Mouse (Mus musculus): ENCODE data around the gene Gm43064.

Gene Gm43064

DNA sequence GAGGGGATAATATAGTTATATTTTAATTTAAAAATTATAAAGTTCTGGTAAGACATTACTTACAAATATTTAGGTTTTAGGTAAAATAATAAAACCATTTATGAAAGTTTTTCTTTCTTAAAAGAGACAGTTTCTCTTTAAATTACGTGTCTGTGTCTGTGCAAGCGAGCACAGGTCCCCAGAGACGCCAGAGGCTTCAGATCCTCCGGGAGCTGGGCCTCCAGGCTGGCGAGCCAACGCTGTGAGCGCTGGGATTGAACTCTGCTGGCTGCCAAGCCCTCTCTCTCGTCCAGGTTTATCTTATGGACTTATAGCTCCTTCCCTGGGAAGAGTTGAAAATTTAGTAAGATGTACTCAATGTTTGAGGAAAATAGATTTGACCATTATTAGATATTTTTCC is 44.4 kb downstream of the Gm43064 start:
- no peak for DNase-seq (ENCODE audit: low read depth, low spot score)

DNA sequence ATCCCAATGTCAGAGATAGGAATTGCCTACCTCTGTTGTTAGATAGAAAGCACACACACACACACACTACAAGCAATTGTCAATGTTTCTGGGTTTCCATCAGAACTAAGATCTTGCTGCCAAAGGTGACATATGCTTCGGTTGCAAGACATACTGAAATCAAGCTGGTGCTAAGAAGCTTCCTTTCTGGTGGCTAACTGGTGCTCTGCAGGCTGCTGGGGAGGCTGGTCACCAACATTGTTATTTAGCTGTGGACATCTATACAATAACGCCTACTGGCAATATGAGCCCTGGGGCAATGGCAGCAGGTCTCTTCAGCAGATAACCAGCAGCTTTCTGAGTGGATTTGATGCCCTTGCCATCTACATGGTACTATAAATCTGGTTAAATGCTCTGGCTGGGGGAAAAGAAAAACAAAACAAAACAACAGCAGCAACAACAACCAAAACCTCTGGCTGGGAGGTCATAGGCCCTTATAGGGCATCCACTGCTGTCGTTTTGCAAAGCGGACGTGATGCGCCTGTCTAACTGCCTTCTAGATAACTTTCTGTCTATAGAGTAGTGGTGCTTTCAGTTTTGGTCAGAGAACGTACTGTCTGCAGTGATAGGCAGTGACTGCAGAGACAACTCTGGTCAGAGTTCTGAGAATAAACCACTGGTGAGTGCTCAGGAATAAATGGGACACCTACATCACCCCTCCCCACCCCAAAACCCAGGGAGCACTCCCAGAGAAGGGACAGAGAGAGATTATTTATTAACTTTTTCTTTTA is 47.8 kb downstream of the Gm43064 start:
- no peak for DNase-seq (ENCODE audit: low read depth, low spot score)

DNA sequence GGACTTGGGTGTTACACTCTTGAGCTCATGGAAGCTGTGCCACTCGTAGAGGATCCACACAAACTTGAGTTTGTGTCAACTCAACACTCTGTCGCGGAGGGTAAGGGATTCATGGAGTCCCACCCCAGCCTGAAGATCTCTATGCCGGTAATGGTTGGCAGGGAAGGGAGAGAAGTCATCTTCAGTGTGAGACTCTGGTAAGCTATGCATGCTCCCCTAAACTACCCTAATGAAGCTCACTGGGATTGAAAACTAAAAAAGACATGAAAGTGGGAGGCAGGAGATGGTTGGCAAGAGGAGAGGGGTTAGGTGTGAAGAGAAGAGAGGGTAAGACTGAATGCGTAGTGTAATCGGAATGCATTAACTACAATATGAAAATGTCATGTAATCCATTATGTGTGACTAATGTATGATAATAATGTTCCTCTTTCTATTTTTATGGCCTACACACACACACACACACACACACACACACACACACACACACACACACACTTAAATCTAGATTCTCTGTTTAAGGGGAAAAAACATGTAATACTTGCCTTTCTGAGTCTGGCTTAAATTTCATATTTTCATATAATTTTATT is 48.7 kb downstream of the Gm43064 start:
- no peak for DNase-seq (ENCODE audit: low read depth, low spot score)

DNA sequence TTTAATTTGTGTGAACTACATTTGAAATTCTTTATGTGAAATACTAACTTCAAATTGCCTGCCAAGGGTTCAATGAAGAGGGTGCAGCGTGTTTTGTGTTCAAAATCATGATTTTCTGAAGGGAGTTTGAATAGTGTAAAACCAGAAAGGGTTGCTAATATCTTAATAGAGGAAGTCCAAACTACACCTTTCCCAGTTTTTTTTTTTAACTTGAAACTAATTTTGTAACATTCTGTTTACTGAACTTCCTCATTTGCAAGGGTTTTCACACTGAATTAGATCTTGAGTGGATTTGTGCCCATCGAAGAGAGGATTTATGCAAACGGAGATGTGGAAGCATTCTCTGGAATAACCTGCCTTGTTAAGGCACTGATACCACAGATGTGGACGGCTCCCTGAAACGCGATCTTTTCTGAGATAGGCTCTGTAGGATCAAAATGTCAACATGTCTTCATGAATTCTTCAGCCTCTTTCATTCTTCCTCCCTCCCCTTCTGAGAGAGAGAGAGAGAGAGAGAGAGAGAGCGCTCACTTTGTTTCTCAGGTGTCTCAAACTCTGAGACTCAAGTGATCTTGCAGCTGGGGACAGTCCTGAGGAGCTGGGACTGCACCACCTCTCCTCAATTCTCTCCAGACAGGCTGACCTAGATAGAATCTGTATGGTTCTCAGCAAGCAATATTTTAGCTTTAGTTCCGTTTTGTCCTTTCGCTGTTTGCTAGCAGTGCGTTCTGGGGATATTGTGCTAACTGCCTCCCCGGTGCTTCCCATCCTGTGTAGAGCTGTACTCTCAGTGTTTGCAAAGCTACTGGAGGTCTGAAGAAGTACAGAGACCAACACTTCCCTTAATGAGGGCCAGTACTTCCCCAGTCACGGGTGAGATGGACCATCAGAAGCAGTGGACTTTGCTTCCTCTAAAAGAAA is 49.8 kb downstream of the Gm43064 start, which contains the start of gene Ptpn22:
TSS of gene Ptpn22 (plus strand) at position 915 of the 921 bp plus-strand sequence.
- DNase-seq (ENCODE audit: low read depth, low spot score) = no peak

DNA sequence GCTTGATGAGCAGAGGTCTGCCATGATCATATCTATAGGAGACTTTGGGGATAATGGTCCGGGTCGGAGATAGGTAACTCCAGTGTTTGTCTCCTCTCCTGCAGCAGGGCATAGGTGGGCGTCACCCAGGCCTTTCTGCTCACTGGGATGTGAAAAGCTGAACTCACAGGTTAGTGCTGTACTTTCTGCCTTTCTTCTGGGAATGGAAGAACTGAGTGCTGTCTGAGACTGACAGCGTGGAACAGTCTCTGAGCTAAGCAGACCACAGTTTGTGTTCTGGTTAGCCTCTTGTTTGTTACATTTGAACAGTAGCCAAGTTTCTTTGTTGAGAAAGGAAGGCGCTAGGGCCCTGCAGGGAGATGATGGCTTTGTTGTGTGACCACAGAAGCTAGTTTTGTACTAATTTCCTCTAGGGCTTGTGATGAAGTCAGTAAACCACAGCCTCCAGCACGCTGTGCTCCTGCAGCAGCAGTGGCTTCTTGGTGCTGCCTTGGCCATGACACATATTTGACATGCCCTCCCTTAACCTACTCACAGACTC is 50.5 kb downstream of the Gm43064 start:
- no peak for DNase-seq (ENCODE audit: low read depth, low spot score)

DNA sequence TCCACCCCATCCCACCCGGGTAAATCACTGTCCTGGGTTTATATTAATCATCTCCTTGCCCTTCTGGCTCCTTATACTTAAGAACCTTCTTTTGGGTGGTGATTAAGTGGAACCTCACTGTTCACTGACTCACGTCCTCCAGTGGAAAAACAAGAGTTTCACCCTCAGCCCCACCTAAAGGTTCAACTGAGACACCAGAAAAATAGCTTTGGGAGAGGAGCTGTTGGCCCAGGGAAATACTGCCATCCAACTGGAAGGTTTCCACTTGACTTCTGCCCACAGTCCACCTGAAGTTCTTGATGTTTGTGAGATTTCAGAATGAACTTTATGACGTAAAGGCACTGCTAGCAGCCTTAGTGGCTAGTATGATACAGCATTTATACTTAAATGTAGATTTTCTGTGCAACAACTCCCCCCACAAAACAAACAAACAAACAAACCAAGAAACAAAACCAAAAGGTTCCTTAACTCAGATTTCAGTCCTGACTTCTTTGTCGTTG is 53.4 kb downstream of the Gm43064 start:
- DNase-seq (ENCODE audit: low read depth, low spot score) = no peak

DNA sequence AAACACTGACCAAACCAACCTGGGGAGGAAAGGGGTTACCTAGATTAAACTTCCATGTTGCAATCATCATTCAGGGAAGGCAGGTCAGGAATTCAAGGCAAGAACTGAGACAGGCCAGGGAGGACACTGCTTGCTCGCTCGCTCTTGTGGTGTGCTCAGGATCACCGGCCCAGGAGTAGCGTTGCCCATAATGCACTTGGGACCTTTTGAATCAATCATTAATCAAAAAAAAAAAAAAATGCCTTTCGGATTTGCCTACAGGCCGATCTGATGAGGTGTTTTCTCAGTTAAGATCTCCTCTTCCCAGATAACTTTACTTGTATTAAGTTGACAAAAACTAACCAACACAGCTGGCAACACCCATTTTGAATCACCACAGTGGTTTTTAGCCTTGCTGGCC is 54.8 kb downstream of the Gm43064 start:
- no peak for DNase-seq (ENCODE audit: low read depth, low spot score)

DNA sequence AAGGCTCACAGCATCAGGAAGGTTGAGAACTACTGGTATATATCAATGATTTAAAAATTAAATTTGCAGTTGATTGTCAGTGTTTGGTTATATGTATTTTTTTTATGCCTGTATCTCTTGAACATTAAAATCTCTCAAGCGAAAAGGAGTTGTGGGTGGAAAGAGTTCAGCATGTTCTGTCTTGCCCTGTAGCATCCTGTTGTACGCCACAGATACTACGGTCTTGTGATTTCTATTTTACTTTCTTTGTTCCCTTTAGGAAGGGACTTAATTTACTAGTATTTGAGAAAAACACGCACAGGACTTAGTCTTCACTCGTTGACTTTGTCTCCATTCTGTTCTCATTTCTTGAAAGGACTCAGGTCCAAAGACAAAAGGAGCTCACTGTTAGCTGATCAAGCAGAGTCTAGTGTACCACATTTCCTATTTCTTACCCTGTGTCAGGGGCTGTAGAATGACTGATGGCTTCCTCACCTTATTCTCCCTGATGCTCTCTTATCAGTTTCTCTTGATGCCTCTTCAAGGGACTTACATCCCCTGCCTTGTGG is 58.1 kb downstream of the Gm43064 start:
- no peak for DNase-seq (ENCODE audit: low read depth, low spot score)

DNA sequence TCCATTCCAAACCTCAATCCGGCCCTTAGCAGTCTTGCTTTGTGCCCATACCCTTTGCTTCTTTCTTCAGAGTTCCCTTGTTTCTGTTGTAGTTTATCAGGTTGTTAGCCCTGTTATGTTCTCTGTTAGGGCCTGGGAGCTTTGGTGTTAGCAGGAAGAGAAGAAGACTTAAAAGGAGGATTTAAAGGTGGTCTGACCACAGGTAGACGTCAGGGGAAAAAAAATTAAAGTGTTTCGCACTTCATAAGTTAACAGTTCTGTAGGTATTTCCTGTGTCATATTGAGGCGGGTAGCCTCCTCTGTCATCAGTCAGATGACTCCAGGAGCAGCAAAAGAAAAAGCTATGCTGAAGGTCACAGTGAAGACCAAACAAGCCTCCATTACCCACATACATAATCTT is 58.6 kb downstream of the Gm43064 start:
- no peak for DNase-seq (ENCODE audit: low read depth, low spot score)

DNA sequence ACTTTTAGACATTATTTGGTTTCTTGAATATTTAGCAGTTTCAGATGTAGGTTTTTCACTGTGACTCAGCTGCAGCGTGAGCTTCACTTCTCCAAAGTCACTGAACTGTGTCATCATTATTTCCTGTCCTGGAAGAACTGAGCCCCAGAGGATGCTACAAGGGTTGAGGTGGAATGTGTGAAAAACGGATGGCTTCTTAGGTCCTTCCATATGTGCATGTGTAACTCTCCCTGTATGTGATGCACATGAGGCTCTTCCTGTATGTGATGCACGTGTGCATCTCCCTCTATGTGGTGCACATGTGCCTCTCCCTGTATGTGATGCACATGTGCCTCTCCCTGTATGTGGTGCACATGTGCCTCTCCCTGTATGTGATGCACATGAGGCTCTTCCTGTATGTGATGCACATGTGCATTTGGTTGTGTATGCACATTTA is 63.3 kb downstream of the Gm43064 start:
- peak; percentile 78 for DNase-seq (ENCODE audit: low read depth, low spot score)

DNA sequence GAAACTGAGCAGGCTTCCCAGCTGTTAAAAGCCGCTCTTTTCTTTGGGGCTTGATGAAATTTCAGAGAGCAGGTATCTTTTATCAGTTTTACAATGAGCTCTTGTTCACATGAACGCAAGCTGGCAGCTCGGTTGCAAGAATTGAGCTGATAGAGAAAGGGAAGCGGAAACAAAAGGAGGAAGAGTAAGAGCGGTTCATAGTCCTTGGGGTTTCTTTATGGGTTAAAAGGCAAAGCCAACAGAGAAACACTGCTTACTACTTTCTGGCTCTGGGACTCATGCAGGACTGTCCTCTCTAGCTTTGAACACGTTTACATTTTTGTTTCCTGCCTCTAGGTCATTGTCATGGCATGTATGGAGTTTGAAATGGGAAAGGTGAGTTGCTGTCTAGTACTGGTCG is 65.0 kb downstream of the Gm43064 start:
- peak; percentile 37 for DNase-seq (ENCODE audit: low read depth, low spot score)

DNA sequence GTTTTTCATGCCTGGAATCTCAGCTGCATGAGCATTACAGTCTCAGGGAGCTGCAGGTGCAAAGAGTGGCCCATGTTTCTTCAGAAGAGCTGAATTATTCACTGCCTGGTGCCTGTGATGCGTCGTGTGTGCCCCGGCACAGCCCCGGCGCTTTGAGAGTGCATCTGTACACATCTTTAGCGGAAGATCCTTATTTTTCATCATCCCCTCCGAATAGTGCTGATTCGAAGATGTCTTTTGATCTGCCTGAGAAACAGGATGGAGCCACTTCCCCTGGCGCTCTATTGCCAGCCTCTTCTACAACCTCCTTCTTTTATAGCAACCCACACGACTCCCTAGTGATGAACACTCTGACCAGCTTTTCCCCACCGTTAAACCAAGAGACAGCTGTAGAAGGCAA is 76.6 kb downstream of the Gm43064 start:
- DNase-seq (ENCODE audit: low read depth, low spot score) = no peak

DNA sequence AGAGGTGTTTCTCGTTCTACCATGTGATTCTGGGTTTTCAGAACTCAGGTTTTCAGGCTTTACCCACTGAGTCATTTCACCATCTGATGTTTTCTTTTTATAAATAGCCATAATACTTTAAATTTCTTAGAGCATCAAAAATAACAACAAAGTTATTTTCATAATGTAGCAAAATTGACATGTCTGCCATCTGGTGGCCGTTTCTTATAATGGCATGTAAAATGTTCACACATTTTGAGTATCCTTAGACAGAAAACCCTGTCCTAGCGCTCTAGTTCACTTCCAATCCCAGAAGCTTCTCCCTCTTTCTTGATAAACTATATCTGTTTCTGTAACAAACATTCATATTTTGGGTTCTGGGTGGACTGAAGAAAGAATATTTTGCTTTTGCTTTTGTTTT is 78.2 kb downstream of the Gm43064 start:
- DNase-seq (ENCODE audit: low read depth, low spot score) = peak; percentile 61
